Mouse (Mus musculus) WW6 (cell line): ENCODE data around the gene Casq2.
A peak's percentile ranks its signal among the peaks of the same experiment; 100 is the strongest.

Experiments used
- DNase-seq: peaks from one replicate; pipeline ENCODE4 v3.0.0-alpha.2; 2013; ENCODE audit warnings: low read depth, low spot score

The Casq2 gene

DNA sequence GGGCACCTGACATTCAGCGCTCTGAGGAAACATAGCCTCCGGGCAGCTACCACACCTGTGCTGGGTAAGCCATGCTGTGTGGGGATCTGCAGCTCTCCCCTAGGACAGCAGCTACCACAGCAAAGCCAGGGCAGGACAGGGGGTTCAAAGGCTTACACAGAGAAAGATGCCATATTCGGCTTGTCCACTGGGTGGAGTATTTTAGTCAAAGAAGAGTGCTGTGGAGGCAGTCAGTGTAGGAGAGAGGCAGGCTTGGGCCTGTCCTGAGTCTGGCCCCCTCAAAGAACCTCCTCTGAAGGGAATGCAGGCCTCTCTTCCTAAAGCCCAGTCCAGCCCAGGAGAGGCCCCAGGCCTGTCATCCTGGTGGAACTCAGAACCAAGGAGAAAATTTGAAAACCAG lies 4.4 kb upstream of the Casq2 start:
- no peak for DNase-seq

DNA sequence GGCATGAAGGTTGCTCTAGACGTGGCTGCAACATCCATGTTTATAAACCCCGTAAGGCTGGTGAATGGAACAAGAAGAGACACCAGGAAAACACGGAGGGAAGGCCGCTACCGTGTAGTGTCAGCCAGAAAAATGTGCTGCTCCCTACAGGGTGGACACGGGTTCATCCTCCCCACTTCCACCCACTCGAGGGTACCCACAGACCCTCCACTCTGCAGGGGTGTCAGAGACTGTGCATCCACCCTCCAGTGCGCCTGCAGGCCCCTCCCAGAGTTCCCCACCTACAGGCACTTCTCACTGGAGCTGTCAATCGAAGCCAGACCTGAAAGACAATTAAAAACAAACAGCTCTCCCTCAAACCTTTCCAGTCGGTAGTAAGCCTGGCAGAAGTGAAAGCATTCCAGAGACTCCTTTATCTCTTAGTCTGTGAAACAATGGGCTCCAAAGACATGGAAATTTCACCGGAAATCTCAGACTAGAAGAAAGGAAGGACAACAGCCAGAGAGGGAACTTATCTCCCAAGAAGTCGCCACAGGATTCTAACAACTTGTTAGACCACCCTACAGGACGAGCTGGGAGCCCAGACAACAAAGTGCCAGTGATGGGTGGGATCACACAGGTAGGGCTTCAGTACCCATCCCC lies 2.5 kb upstream of the Casq2 start:
- no peak for DNase-seq

DNA sequence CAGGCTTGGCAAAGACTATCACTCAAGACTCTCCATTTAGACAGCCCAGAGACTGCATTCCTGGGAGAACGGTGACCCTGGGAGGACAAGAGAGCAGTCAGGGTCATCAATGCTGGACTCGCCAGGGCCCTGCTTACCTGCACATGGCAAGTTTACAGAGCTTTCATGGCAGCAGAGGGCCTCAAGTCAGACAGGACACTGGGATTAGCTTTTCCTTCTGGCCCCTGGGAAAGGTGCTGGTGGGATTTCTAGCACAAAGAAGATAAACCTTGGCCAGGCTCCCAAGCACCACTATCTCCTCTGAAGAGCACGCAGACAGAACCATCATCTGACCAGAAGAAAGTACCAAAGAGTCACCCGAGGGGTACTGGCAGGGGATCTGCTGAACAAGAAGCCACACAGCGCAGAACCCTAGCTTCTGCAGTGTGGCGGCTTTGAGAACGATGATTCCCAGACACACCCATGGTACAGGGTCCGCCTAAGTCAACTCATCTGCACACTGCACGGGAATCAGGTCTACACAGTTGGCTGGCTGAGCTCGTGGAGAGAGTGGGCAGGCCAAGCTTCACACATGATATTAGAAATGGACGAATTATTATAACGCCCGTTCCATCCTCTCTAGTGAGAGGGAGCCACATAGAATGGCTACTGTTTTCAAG lies 1.3 kb upstream of the Casq2 start:
- DNase-seq = no peak

DNA sequence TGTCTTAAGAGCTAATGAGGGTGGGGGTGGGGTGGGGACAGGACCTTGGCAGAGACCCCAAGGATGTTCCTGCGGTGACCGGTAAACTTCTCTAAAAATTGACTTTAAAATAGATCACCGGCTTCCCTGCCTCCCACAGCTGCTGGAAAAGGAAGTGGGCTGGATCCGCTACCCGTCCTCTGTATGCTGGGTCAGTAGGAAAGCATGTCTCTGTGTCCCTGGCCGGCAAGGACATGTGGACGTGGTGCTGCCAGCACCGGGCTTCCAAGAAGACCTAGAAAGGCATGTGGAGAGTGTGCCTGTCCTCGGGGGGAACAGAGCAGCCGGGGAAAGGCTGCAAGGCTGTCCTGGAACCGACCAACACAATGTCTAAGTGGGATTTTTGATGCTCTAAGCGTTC lies 496 bp upstream of the Casq2 start:
- no peak for DNase-seq

DNA sequence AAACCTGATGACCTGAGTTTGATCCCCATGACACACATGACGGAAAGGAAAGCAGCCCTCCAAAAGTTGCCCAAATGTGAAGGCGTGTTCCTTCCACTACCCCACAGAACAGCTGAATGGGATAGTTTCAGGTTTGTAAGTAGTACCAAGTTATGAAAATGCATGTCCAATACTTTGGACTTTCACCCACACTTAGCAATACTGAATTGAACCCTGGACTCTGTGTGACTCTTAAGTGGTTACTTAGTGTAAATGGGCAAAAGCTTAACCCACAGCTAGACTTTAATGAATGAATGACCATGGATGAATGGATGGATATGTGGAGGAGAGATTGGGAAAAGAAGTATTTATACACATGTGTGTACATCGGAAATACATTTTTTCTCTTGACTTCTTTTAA lies 8.6 kb downstream of the Casq2 start:
- DNase-seq = no peak

DNA sequence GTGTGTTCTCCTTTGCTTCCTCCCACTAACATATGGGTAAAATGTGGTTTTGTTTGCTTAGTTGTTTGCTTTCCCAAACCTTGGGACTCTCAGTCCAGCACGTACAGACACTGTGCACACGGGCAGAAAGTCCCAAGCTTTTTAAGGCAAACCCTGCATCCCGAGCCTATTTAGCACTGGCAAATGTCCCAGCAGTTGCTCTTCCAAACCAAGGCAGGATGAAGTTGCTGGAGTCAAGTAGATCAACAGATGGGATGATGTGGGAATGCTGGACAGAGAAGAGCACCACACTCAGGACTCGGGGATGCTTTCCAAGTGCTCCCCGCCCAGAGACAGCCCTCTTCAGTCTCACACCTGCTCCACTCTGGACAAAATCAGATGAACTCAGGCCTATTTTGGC lies 9.2 kb downstream of the Casq2 start:
- DNase-seq = no peak

DNA sequence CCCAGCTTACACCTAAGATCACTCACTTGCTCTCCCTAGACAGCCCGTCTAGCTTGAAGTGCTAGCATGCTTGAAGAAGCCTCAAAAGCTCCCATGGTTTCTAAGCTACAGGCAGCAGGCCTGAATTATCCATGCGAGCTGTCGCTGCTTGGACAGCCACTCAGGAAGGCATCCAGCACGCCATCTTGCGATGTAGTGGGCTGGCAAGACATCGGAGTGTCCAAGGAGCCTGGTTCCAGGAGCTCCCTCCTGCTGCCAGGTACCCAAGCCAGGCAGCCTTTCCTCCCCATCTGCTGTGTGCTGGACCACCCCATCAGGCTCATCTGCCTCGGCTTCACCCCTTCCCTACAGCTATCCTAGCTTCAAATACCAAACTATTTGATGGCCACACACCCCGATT lies 10.2 kb downstream of the Casq2 start:
- DNase-seq = no peak

DNA sequence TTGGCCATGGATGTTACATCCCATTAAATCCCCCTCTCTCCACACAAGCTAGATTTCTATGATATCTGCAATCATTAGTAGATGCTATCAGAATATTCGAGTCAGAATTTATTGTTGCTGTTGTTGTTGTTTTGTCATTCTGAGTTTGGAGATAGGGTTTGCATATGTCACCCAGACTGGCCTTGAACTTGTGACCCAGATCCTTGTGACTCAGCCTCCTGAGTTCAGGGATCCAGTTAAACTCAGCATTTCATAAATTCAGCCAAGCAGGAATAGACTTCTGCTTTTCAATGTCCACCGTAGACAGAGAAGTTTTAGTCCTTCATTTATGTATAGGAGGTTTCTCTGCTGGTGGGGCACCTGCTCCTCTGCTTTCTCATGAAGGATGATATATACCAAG lies 10.8 kb downstream of the Casq2 start:
- no peak for DNase-seq

DNA sequence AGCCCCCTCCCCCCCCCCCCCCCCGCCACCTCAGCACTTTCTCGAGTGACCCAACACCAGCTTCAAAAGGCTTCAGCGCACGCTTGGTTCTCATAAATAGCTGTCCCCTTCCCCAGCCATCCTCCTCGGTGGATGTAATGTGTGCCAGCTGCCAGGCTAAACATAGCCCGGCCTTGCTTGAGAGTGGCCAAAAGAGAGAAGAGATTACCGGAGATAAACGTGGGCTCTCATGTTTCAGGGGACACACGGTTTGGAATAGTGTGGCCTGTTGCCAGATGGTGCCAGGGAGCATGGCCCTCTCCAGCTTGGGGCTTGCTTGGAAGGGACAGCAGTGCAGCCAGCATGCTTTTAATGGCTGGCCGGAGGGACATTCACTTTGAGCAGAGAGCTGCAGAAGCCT lies 13.0 kb downstream of the Casq2 start:
- no peak for DNase-seq

DNA sequence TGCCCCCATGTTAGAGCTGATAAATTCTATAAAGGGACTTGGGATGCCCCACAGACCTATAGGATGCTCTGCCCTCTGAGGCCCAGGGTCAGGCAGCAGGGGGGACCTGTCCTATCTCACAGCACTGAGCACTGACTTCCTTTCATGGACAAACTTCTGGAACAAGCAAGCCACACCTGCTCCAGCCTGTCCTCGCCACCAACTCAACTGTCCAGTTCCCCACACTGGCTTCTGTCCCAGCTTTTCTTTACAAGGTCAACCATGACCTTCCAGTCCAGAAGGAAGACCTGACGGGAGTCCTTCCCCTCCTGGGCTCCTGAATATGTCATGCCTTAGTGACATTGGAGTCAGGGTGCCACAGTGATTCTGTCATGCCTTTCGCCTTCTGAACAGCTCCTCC lies 13.6 kb downstream of the Casq2 start:
- DNase-seq = no peak

DNA sequence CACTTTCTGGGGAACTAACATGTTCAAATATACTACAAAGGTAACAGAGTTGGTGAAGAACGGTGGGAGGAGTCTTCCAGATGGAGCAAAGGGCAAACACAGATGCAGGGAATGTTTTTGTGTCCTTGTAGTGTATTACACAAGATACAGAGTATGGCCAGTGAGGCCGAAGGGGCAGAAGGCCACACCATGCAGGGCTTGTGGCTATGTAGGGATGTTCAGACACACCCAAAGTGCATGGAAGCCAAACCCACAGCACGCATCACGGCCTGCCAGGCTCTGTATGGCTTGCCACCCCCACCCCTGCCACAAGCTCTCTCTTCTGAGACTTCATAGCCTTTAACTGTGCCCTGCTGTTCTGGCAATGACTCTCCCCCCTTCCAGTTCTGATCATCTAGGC lies 15.2 kb downstream of the Casq2 start:
- DNase-seq = no peak

DNA sequence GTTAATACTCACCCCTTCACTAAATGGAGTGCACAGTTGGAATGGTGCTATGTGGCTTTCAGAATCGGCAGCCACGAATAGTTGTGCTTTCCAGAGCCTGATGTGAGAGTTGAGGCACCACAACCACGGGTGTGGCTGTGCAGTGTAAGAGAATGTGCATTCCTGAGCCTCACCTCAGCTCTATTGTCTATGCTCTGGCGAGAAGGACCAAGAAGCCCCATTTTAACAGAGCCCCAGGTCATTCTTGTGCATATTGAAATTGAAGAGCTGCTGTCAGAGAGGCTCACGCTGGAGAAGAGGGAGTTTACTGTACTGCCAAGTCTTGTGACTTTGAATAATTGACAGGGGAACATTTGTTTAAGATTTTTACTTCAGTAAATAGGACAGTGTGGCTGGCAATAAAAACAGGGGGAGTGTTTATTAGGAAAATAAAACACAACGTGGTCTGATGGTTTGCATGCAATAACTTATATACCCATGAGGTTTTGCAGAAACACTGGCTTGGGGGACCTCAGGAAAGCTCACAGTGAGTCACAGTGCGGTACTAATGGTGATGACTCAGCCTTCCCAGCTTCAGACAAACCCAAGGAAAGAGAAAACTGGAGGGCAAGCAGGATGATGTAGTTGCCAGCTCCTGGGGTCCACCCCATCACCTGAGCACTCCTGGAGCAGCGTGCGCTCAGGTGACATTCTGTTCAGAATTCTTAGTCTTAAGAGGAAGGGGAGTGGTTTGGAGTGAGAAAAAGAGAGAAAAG lies 17.8 kb downstream of the Casq2 start:
- no peak for DNase-seq

DNA sequence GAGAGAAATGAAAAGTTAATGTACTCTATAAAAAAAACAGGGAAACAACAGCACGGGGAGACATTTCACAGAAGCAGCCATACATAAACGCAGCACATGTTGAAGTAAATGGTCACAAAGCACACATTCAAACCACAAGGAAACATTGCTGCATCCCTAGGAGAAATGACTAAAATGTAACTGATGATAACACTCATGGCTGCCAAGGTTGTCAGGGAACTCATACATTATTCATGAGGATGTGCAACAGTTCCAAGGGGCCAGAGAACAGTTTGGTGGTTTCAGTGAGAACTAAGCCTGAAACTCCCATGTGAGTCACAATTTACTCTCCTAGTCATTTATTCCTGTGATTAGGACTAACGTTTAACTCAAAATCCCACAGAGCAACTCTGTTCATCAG lies 22.0 kb downstream of the Casq2 start:
- no peak for DNase-seq

DNA sequence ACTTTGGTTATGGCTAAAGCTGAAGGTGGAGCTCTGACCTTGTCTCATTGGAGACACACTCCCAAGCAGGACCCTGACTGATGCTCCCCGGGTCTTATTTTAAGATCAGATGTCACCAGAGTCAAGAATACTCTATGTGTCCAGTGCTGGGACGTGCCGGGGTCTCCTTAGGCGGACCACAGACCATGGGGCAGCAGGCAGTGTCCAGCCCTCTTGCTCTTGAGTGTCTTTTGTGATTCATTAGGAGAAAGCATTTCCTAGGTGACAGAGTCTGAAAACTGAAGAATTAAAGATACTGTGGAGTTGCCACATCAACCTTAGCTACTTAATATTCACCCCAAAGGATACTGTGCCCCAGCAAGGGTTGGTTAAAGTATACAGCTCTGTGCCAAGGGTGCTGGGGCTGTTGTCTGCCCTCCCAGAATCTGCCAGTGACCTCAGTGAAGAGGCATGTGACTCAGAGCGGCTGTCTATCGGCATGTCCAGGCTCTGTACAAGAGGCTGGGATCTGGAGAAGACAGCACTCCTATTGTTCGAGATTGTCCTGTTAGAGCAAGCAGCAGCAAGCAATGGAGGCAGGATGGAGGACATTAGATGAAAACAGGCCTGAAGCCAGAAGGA lies 25.9 kb downstream of the Casq2 start:
- DNase-seq = no peak

DNA sequence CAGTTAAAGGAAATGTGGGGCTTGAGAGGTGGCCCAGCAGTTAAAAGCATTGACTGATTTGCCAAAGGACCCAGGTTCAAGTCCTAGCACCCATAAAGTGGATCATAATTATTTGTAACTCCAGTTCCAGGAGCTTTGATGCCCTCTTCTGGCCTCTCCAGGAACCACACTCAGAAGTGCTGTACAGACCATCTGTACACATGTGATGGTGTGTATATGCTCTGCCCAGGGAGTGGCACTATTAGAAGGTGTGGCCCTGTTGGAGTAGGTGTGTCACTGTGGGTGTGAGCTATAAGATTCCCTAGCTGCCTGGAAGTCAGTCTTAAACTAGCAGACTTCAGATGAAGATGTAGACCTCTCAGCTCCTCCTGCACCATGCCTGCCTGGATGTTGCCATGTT lies 34.7 kb downstream of the Casq2 start:
- no peak for DNase-seq

DNA sequence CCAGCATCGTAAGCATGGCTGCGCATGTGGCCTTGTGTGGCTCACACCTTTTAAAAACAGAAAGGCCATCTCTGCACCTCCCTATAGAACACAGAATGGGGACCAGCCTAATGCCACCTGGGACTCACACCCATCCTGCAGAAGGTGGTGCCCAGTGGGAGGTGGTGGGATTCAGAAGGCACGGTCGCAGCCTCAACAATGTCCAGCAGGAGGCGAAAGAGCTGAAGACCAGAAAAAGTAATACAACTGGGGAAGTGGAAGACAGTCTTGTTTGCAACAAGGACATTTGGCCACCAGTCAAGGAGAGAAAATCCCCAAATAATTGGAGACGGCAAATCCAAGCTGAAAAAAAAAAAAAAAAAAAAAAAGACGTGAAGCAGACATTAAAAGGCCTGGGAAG lies 35.8 kb downstream of the Casq2 start:
- DNase-seq = no peak

DNA sequence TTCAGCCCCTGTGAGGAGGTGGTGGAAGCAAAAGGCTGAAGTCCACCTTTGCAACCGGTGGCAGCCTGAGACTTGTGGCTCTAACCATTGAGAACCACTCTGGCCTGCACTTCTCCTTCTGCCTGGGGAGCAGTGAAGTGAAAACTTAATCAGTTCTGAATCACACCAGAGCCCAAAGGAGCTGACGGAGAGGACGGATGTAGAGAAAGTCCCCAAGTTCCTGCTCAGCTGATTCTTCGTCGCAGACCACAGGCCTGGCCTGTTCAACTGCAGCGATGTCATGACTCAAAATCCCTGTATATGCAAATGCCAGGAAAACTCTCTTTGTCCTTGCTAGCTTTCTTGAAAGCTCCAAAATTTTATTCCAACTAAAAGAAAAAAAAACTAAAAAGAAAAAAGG lies 37.4 kb downstream of the Casq2 start:
- DNase-seq = no peak

DNA sequence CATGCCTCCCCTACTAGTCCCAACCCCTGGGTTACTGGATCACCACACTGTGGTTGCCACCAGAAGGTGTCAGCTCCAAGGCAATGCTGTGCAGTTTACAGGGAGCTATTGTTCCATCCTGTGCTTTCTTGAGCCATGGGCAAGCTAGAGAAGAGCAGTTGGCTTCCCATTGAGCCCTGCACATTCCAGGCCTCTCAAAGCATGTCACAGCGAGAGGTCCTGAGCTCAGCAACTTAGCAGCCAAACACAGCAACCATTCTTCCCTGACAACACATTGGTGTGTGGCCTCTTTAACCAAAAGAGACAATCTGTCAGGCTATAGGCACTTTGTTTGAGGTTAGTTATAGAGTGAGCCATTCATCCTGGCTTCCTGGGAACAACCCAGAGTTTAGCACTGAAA lies 39.3 kb downstream of the Casq2 start:
- no peak for DNase-seq

DNA sequence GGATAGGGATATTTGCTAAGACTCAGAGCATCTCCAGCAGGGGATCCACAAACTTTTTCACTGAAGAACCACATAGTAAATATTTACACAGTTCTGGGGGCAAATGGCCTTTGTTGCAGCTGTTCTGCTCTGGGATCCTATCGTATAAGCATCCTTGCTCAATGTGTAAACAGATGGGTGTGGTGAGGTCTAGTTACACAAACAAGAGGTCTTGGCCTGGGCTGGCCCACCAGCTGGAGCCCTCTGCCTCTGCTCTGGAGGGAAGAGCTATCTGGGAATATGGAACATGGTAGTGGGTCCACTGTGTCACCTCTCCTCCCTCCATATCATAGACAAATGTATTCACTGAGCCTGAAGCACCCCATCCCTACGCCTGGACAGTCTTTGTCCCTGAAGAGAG lies 40.9 kb downstream of the Casq2 start:
- DNase-seq = no peak

DNA sequence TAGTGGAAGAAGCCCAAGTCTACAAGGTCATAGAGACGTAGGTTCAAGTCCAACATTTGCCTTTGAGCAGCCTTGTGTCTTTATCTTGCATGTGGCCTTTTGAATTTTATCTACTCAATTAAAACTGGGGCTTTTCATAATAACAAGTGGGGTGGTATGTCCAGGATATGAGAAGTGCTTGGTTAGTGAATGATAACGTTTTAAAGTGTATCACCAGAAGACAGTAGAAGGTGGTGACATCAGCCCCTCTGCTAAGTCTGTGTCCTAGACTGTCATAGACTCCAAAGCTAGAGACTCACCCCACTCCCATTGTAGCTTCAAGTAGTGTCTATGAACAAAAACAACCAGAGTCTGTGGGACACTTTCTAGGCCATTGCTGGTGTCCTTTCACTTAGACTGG lies 42.0 kb downstream of the Casq2 start:
- DNase-seq = no peak

DNA sequence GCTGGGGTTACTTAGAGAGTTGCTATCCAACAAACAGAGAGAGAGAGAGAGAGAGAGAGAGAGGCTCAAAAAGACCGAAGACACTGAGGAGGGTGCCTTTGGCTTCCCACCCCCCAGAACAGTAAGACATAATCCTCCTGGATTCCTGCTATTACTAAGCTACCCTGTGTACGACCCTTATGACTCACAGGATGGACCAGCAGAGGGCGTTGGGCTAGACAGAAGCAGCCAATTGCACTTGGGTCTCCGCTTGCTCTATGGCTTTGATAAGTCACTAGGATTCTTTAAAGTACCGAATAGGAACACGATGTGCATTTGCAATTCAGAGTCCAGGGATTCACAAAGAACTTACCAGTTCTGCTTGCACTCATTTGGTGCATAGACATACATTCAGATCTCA lies 44.3 kb downstream of the Casq2 start:
- peak; percentile 18 for DNase-seq

DNA sequence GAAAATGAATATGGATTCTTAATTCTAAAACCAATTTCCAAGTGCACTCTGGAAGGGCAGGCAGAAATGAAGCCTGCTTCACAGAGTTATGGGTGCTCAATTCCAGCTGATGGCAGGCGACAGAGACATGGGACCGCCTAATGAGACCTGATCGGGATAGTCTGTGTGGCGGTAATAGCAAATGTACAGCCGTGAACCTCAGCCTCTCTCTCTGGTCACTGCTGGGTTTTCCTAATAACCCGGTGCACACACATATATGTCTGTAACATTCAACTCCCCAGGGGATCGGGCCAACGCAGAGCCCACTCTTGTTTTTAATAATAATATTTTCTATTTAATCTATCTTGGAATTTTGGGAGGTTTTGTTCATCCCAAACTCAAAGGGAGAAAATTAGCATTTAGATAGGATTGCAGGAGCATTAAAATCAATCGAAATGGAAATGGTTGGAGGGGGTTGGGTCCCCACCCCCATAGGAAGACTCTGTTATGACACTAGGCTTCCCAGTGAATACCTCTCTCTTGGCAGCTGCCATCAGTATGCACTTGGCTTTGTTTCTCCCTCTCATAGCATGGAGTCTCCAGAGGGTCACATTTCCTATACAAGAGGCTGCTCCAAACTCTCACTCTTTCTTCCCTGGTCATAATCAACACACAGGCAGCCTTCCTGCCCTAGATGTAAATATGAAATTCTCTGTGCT lies 45.6 kb downstream of the Casq2 start:
- no peak for DNase-seq
